Mouse (Mus musculus): Measurements from ENCODE around the gene 4930595M18Rik.

4930595M18Rik gene

GRCm38 (mm10) chrX:81458021-81458420 lies at the start of gene 4930595M18Rik:
4930595M18Rik (minus strand) TSS chrX:81458121.
- no peak for DNase-seq (ENCODE audit: low spot score in 2 of 2)

- no peak for DNase-seq (ENCODE audit: low spot score in 2 of 2)
Measured at GRCm38 (mm10) chrX:81472500-81472899, 14.6 kb upstream of the 4930595M18Rik start.
